Mouse (Mus musculus) myocyte (in vitro differentiated cells): ENCODE results near the gene Inpp4b.

ENCODE experiments used
- CEBPB ChIP-seq: IDR thresholded peaks from 2 replicates; pipeline ENCODE4 v1.6.1; 2011; ENCODE audit warnings: mild to moderate bottlenecking, moderate library complexity; ENCODE audit not compliant: poor library complexity, insufficient read depth, severe bottlenecking
- E2F4 ChIP-seq: IDR thresholded peaks from one replicate; pipeline ENCODE4 v1.6.1; 2011; ENCODE audit warnings: mild to moderate bottlenecking, control low read depth, moderate library complexity; ENCODE audit not compliant: insufficient read depth
- MAX ChIP-seq: IDR thresholded peaks from one replicate; pipeline ENCODE4 v1.6.1; 2011; ENCODE audit warnings: low read depth, mild to moderate bottlenecking, control low read depth
- POLR2A ChIP-seq: IDR thresholded peaks from one replicate; pipeline ENCODE4 v1.6.1; 2011; ENCODE audit warnings: low read depth, mild to moderate bottlenecking, control low read depth, moderate library complexity; ENCODE audit not compliant: insufficient read length
- POLR2AphosphoS2 ChIP-seq: IDR thresholded peaks from one replicate; pipeline ENCODE4 v1.6.1; 2011; ENCODE audit warnings: low read depth, control low read depth; ENCODE audit not compliant: insufficient read length
- TCF12 ChIP-seq: IDR thresholded peaks from one replicate; pipeline ENCODE4 v1.6.1; 2011; ENCODE audit warnings: mild to moderate bottlenecking, control low read depth; ENCODE audit not compliant: poor library complexity, insufficient read depth, severe bottlenecking
- TCF3 ChIP-seq: IDR thresholded peaks from one replicate; pipeline ENCODE4 v1.6.1; 2011; ENCODE audit warnings: low read depth, control low read depth; ENCODE audit not compliant: insufficient read length
- USF1 ChIP-seq: IDR thresholded peaks from one replicate; pipeline ENCODE4 v1.6.1; 2011; ENCODE audit warnings: low read depth, mild to moderate bottlenecking, control low read depth, moderate library complexity

GRCm38 (mm10) chr8:81772855-81773254, 430.5 kb downstream of the Inpp4b start:
- TF ChIP-seq USF1 (no peak), MAX (no peak), CEBPB (no peak), TCF12 (no peak), POLR2A (no peak), POLR2AphosphoS2 (no peak), TCF3 (no peak), E2F4 (no peak)
